Mouse (Mus musculus) gastrocnemius, adult 2 months (tissue): ENCODE data around the gene Srrd. TPM values are rescaled to one million over a fixed set of nuclear protein-coding genes. Genes with fewer than 3 reads are reported as not detected.

Source experiments
- DNase-seq: peaks from one replicate; pipeline ENCODE4 v3.0.0; 2022
- H3K27ac ChIP-seq: fragments of 200-600 bp; 2 replicates; pipeline ENCODE4 v1.8.1; 2022; ENCODE audit warnings: mild to moderate bottlenecking
- H3K4me3 ChIP-seq: fragments of 200-600 bp; 2 replicates; pipeline ENCODE4 v1.8.1; 2022; ENCODE audit warnings: mild to moderate bottlenecking, moderate library complexity
- CTCF ChIP-seq: fragments of 200-600 bp; IDR thresholded peaks from 2 replicates; pipeline ENCODE4 v1.8.1; 2022; ENCODE audit warnings: antibody characterized with exemption, mild to moderate bottlenecking, moderate library complexity
- intact Hi-C: fragments of 180-260 bp; cut with DNase I; formaldehyde crosslinking; loops from one replicate; pipeline ENCODE4 v1.15.1; 2025
- total RNA-seq, 2 experiments: library from RNA; stranded (reverse); gene quantifications; 2 replicates each; pipeline ENCODE4 v1.2.3; 2021

Srrd gene
- total RNA-seq, 2 experiments from 2014 or later = 4.2 to 5.6 TPM

DNA sequence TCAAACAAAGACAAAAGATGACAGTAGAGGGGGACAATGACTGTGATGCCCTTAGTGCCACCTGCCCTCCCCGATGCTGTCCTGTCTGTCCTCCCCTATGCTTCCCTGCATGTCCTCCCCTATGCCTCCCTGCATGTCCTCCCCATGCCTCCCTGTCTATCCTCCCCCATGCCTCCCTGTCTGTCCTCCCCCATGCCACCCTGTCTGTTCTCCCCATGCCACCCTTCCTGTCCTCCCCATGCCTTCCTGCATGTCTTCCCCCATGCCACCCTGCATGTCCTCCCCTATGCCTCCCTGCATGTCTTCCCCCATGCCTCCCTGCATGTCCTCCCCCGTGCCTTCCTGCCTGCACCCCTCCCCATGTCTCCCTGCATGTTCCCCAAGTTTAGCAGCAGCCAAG lies 42.7 kb downstream of the Srrd start:
- no peak for DNase-seq
- H3K4me3 ChIP-seq = no peak overlapping the region
- intact Hi-C loops = no loop called here
- TF ChIP-seq CTCF = no peak
- peak overlapping the region; percentile 71; the same call in 1 of the 2 replicates for H3K27ac ChIP-seq

DNA sequence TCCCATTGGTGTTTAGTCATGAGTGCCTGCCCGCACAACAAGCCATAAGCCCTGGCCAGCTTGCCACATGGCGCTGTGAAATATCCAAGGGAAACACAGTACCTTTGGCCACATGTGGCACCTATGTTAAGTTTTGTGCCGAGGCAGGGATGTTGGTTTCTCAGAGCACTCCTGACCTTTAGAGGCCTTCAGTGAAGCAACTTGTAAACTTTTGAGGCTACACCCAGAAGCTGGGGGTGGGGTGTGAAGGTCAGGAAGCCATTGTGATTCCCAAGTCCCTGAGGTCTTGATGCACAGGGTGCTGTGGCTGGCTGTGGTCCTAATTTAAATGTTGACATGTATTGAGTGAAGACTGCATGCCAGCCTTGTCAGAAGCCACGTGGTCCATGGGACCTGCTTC lies 43.4 kb downstream of the Srrd start:
- TF ChIP-seq CTCF = no peak
- H3K4me3 ChIP-seq = no peak overlapping the region
- H3K27ac ChIP-seq = peak overlapping the region; percentile 71
- intact Hi-C loops = no loop called here
- DNase-seq = no peak

DNA sequence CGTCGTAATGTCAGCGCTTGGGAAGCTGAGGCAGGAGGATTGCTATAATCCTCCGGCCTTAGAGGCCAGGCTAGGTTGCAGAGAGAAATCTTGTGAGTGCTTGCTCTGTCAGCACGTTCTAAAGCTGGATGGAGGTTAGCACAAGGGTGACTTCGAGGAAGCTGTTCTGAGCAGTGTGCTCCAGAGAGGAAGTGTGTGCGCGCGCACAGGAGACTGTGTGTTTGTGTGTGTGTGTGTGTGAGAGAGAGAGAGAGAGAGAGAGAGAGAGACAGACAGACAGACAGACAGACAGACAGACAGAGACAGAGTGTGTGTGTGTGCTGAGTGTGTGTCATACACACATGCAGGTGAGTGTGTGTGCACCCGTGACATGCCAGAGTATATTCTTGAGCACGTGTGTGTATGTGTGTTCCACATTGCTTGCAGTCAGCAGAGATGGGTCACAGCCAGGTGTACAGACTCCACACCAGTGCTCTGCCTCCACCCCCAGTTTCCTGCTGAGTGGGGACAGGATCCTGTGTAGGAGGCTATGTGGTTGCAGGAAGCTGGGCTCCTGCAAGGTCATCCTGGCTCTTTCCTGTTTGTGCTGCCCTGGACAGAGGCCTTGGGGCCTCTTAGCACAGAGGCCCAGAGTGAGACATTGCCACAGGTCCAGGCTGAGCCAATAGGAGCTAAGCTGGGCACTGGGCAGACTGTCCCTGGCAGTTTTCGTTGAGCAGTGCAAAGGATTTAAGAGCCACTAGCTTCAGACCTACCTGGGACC lies 44.4 kb downstream of the Srrd start:
- intact Hi-C loops = no loop called here
- Histone ChIP-seq H3K27ac (peak overlapping the region; percentile 71), H3K4me3 (peak overlapping the region; percentile 26; the same call in 1 of the 2 replicates)
- no peak for TF ChIP-seq CTCF
- no peak for DNase-seq

DNA sequence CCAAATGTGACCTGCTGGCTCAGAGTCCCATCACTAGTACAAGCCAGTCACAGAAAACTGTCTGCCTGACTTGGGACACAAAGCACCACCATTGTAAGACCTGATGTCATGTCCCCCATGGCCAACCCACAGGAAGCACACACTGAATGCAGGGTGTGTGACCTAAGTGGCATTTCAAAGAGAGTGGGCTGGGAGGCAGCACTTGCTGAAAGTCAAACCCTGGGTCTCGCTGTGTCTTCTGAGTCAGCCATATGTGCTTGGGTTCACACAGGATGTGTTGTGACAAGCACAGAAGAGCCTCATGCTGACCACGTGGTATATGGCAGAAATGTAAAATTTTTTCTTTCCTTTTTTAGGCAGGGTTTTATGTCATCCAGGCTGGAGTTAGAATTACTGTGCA lies 45.6 kb downstream of the Srrd start:
- TF ChIP-seq CTCF = no peak
- Histone ChIP-seq H3K4me3 (no peak overlapping the region), H3K27ac (peak overlapping the region; percentile 71)
- DNase-seq = no peak
- intact Hi-C loops = no loop called here

DNA sequence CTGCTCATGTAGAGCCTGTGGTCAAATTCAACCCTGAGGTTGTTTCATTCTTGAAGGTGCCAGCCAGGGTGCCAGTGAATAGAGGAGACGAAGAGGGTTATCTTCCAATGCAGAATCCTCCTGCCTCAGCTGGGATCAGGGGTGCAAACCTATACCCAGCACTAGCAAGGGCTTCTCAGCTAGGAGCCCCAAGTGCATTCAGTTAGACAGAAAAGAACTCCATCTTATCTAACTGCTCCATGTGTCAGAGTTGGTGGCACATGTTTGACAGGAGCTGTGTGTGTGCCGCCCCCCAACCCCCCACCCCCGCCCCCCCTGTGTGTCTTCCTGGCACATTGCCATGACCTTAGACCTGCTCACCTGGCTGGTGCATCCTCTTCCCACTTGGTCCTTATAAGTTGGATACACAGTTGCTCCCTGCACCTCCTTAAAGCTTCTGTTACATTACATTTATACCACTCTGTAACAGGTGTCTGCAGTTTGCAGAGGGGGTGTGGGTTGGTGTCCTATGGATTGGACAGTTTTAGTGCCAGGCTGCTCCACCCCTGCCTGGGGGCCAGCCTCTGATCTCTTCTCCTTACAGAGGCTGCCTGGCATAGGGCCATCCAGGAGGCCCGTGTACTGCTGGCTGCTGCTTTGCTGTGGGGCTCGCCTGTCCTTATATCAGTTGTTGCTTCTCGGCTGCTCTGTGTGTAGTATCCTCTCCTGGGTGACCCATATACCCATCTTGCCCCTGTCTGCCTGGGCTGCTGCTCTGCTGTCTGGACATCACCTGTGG lies 46.2 kb downstream of the Srrd start:
- peak overlapping the region; percentile 71 for H3K27ac ChIP-seq
- DNase-seq = no peak
- no peak overlapping the region for H3K4me3 ChIP-seq
- no peak for TF ChIP-seq CTCF
- intact Hi-C loops = no loop called here

DNA sequence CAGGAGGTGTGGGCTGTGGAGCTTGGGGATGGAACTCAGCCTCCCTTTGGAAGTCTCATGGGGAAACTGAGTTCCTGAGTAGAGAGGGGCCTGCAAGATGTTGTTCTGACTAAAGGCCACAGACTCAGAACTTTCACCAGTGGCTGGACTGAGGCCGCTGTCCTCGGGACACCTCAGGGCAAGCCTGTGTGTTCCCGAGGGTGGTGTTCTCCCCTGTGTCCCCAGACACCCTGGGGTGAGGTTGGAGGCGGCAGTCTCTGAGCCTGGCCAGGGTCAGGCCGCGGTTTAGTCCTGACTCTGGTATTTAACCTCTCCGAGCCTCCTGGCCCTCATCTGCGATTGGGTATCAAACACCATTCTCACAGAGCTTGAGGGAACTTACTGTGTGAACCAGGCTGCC lies 47.3 kb downstream of the Srrd start:
- peak overlapping the region; percentile 44 for H3K27ac ChIP-seq
- intact Hi-C loops = no loop called here
- no peak for TF ChIP-seq CTCF
- no peak overlapping the region for H3K4me3 ChIP-seq
- no peak for DNase-seq

DNA sequence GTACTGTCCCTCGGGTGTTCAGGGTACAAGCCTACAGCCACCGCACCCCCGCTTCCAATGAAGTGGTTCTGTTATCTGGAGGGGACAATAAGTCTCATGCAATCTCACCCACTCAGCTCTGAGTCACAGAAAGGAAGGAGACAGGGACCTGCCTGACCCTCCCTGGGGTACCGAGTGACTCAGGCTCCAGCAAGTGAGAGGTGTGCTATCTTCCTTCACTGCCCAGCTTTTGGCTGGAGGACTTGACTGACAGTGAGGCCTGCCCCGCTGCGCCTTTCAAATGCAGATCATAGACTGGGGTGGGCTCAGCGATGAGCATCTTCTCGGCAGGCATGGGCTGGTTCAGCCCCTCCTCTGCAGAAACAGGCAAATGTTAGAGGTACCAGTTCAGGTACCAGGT lies 47.7 kb downstream of the Srrd start:
- TF ChIP-seq CTCF = no peak
- DNase-seq = no peak
- intact Hi-C loops = no loop called here
- Histone ChIP-seq H3K4me3 (no peak overlapping the region), H3K27ac (peak overlapping the region; percentile 44)

DNA sequence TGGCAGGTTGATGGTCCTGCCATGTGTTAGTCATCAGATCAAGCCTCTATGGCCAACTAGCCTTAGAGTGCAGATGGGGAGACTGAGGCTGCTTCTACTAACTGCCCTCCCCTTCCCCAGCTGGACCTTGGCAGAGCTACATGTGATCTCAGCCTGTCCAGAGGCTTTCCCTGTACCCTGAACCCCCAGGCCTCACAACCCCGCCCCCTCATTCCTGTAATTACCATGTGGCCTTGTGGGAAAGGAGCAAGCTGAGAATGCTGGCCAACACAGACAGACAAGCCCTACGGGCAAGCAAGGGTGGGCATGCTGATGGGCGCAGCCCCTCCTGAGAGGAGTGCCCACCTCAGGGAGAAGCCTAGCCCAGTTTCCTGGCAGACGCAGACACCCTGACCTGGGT lies 48.1 kb downstream of the Srrd start:
- Histone ChIP-seq H3K27ac (peak overlapping the region; percentile 43), H3K4me3 (no peak overlapping the region)
- no peak for DNase-seq
- intact Hi-C loops = loop anchor here (5.0 kb wide), 1 partner anchor 42 kb away; the partner anchor contains the start of gene Cryba4
- TF ChIP-seq CTCF = no peak

DNA sequence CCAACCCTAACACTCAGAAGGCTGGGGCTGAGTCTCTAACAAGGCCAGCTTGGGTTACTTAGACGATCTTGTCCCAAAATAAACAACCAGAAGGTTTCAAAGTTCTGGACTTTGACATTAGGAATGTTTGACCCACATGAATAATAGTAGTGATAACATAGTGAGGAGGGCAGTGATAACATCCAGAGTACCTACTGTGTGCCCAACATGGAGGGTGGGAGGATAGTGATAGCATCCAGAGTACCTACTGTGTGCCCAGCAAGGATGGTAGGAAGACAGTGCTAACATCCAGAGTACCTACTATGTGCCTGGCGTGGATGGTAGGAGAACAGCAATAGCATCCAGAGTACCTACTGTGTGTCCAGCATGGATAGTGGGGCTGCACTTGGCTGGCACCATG lies 49.0 kb downstream of the Srrd start:
- TF ChIP-seq CTCF = no peak
- Histone ChIP-seq H3K27ac (no peak overlapping the region), H3K4me3 (no peak overlapping the region)
- no peak for DNase-seq
- intact Hi-C loops = loop anchor here (5.0 kb wide), 1 partner anchor 41 kb away; the partner anchor contains the start of gene Cryba4

DNA sequence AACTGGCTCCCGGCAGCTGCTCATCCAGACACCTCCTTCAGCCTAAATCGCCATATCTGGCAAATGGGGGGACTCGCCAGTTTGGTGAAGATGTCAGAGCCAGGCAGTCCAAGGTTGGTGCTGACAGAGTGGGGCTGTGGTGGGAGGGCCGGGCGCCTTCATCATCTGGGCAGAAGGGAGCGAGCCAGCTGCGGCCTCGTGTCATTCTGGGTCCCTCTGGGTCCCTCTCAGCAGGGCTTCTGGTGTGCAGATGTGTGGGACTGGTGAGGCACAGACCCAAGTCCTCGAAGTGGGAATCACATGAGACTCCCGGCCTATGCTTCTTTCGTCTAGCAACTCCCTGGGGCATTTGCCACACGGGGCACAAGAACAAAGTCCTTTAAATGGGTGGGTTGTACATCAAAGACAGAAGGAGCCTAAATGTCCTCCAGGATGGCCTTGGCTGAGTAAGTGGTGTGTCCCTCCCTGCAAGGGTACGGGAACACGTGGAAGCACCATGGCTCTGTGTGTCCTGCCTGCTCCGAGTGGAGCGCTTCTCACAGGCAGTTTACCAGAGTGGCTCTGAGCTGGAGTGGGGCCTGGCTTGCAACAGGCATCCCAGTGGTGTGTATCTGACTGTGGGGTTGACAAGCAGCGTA lies 50.4 kb downstream of the Srrd start:
- TF ChIP-seq CTCF = no peak
- Histone ChIP-seq H3K4me3 (no peak overlapping the region), H3K27ac (peak overlapping the region; percentile 4; the same call in 1 of the 2 replicates)
- intact Hi-C loops = loop anchor here (5.0 kb wide), 1 partner anchor 40 kb away; the partner anchor contains the start of gene Cryba4
- DNase-seq = no peak

DNA sequence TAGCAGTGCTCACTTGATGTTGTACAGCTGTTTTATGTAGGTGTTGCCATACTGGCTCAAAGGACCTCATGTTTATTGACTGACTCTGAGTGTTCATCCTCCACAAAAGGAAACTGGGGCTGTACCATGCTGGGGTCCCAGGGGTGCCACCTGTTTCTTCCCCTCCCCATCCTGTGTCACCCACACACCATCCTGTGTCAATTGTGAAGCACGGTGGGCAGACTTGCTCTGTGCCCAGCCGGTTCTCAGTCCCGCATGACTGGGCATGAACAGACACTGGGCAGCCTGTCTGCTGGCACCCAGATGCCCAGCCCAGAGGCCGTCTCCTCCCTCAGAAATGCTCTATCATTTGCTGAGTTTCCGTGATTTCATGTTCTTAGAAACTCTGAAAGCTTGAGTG lies 51.0 kb downstream of the Srrd start:
- Histone ChIP-seq H3K4me3 (no peak overlapping the region; the same call in 1 of the 2 replicates), H3K27ac (peak overlapping the region; percentile 16; the same call in 1 of the 2 replicates)
- no peak for DNase-seq
- intact Hi-C loops = loop anchor here (2.0 to 5.0 kb wide), 2 partner anchors 15 to 40 kb away; partner anchors contain the start of genes Cryba4 and Tpst2
- no peak for TF ChIP-seq CTCF

DNA sequence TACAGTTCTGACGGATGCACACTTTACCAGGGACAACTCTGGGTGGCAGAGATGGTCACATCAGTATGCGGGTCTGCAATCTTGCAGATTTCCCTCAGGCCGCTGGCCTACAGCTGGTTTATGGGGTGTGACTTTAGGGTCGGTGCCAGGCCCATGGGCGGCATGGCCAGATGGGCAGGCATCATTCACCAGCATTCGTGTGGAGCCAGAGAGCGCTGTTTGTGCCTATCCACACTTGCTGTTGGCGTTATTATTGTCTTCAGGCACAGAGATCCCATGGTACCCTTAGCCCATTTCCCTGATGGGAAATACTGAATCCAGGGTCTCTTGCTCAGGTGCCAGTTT lies 52.3 kb downstream of the Srrd start:
- peak; percentile 79 for DNase-seq
- H3K4me3 ChIP-seq = peak overlapping the region; percentile 62
- TF ChIP-seq CTCF = no peak
- peak overlapping the region; percentile 84 for H3K27ac ChIP-seq
- intact Hi-C loops = loop anchor here (2.0 to 5.0 kb wide), 2 partner anchors 14 to 38 kb away; partner anchors contain the start of genes Cryba4 and Tpst2
